Mouse (Mus musculus) liver (tissue): ENCODE results near the gene Mrpl45.

Source experiments
- DNase-seq: peaks from one replicate; pipeline ENCODE4 v3.0.0-alpha.2; 2020; ENCODE audit warnings: mixed read lengths

The Mrpl45 gene

GRCm38 (mm10) chr11:97334400-97334799 lies 18.9 kb downstream of the Mrpl45 start:
- DNase-seq = peak; percentile 1

GRCm38 (mm10) chr11:97336238-97336637 lies 20.7 kb downstream of the Mrpl45 start:
- peak; percentile 2 for DNase-seq

- peak; percentile 2 for DNase-seq
Observed at GRCm38 (mm10) chr11:97336751-97337345, 21.3 kb downstream of the Mrpl45 start.

- DNase-seq = peak; percentile 2
Observed at GRCm38 (mm10) chr11:97337363-97337762, 21.8 kb downstream of the Mrpl45 start.

- DNase-seq = peak; percentile 24
Observed at GRCm38 (mm10) chr11:97338302-97338976, 22.9 kb downstream of the Mrpl45 start.

GRCm38 (mm10) chr11:97338977-97339315 lies 23.4 kb downstream of the Mrpl45 start:
- no peak for DNase-seq

- peak; percentile 3 for DNase-seq
Observed at GRCm38 (mm10) chr11:97343175-97343574, 27.7 kb downstream of the Mrpl45 start.

- peak; percentile 53 for DNase-seq
Observed at GRCm38 (mm10) chr11:97343619-97344018, 28.1 kb downstream of the Mrpl45 start.

GRCm38 (mm10) chr11:97345446-97345845 lies 29.9 kb downstream of the Mrpl45 start:
- DNase-seq = no peak

GRCm38 (mm10) chr11:97346383-97346782 lies 30.9 kb downstream of the Mrpl45 start:
- DNase-seq = no peak

- DNase-seq = no peak
Observed at GRCm38 (mm10) chr11:97347291-97347690, 31.8 kb downstream of the Mrpl45 start.

- peak; percentile 59 for DNase-seq
Observed at GRCm38 (mm10) chr11:97350035-97350434, 34.5 kb downstream of the Mrpl45 start.

- DNase-seq = no peak
Observed at GRCm38 (mm10) chr11:97352027-97352684, 36.6 kb downstream of the Mrpl45 start, which contains the start of gene Gpr179. Gpr179 (minus strand) TSS chr11:97352077.

GRCm38 (mm10) chr11:97352935-97353597 lies 37.5 kb downstream of the Mrpl45 start:
- no peak for DNase-seq

GRCm38 (mm10) chr11:97354646-97355045 lies 39.1 kb downstream of the Mrpl45 start:
- DNase-seq = no peak

GRCm38 (mm10) chr11:97355247-97355646 lies 39.7 kb downstream of the Mrpl45 start:
- DNase-seq = no peak

GRCm38 (mm10) chr11:97357663-97358062 lies 42.1 kb downstream of the Mrpl45 start:
- DNase-seq = peak; percentile 78

GRCm38 (mm10) chr11:97361948-97362648 lies 46.6 kb downstream of the Mrpl45 start, which contains the start of gene Socs7:
Socs7 (plus strand) TSS chr11:97362551.
- DNase-seq = peak; percentile 95

GRCm38 (mm10) chr11:97362649-97362942 lies 47.1 kb downstream of the Mrpl45 start:
- peak; percentile 44 for DNase-seq

- DNase-seq = peak; percentile 60
Observed at GRCm38 (mm10) chr11:97362943-97363643, 47.6 kb downstream of the Mrpl45 start.

GRCm38 (mm10) chr11:97363644-97363995 lies 48.1 kb downstream of the Mrpl45 start:
- DNase-seq = peak; percentile 22

GRCm38 (mm10) chr11:97365556-97365955 lies 50.0 kb downstream of the Mrpl45 start:
- DNase-seq = no peak
